Mouse (Mus musculus) cerebellum, adult (tissue): ENCODE results near the gene Olfr1495.
"Not testable (repeated sequence)": the region's sequence is repeated elsewhere in the genome, so short reads cannot be mapped to it uniquely, and the experiment has no call there.

ENCODE experiments used
- ATAC-seq: cut with Nextera tagmentation; 2 replicates; pipeline ENCODE4 v1.9.2; 2017; ENCODE audit warnings: mild to moderate bottlenecking, moderate library complexity, mixed read lengths; ENCODE audit not compliant: insufficient number of reproducible peaks, low FRiP score, low TSS enrichment

Gene Olfr1495

GRCm38 (mm10) chr19:13764306-13764705 lies at the start of gene Olfr1495:
Gene Olfr1495, plus strand, starts transcription at chr19:13764606.
- no peak for ATAC-seq

DNA sequence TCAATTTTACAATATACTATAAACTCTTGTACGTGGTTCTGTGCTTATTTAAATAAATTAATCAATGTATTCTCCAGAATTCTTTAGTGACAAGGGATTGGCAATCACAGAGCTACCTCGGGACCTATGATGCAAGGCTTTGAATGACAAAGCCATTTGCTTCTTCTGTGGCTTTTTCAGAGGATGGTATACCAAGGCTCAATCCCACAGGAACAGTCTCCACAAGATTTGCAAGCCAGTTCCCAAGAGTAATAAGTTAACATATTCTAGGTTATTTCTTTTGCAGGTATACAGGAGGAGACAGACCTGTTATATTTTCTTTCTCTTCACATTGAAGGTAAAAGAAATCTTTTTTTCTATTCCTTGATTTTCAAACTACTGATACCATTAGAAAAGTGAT lies 41.4 kb upstream of the Olfr1495 start, which contains the start of gene Olfr1493-ps1:
Gene Olfr1493-ps1 (plus strand): TSS at position 301 of the 400 bp plus-strand sequence.
- ATAC-seq: no peak

DNA sequence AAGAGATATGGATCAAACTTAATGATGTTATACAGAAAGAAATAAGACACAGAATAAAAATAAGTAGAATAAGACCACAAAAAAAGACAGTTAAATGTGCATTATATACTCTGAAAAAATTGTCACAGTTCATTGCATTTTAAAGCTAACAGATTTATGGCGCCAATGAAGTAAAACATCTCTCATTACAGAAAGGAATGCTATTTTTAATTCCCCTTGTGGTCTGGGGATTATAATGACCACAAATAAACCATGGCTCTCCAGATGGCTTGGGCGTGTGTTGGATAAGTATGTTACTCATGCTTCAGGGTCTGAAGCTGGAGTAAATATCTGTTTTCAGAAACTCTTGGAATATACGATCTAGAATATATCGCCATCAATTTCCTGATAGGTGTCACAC lies 25.0 kb upstream of the Olfr1495 start, which contains the start of gene Olfr1494:
Gene Olfr1494 (plus strand): TSS at position 301 of the 400 bp plus-strand sequence.
- ATAC-seq: no peak

- no peak for ATAC-seq
Measured at GRCm38 (mm10) chr19:13749366-13749765, 15.0 kb upstream of the Olfr1495 start.

DNA sequence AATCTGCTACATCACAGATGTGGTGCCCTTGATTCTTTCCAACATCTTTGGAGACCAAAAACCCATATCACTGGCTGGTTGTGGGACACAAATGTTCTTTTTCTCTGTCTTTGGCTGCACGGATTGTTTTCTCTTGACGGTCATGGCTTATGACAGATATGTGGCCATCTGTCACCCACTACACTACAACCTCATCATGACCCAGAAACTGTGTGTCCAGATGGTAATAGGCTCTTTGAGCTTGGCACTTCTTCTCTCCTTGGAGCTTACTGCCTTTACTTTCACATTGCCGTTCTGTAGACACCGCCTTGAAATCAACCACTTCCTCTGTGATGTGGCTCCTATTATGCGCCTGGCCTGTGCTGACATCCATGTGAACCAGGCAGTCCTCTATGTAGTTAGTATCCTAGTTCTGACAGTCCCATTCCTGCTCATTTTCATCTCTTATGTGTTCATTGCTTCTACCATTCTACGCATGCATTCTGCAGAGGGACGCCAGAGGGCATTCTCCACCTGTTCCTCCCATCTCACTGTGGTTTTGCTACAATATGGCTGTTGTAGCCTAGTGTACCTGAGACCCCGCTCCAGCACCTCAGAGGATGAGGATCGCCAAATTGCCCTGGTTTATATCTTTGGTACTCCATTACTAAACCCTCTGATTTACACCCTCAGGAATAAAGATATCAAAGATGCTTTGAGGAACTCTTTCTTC lies 4.3 kb downstream of the Olfr1495 start:
- peak; percentile 56; the same call in 1 of the 2 replicates for ATAC-seq

DNA sequence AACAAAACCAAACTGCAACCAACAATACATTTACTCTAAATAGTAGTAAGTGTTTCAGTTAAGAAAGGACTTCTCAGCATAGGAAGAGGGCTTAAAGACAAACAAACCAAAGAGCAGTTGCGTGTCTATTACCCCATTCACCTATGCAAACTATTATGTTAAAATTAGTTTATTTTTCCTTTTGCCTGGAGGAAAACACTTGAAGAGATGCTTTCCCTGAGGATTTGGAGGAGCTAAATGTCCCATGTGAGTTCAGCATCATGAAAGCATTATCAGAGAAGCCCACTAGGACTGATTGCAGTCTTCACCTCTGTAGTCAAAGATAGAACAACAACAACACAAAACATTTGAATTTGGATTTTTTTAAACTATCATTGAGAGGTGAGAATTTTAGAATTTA lies 13.2 kb downstream of the Olfr1495 start, which contains the start of gene Olfr1496:
Gene Olfr1496 (plus strand): TSS at position 301 of the 400 bp plus-strand sequence.
- ATAC-seq: no peak

DNA sequence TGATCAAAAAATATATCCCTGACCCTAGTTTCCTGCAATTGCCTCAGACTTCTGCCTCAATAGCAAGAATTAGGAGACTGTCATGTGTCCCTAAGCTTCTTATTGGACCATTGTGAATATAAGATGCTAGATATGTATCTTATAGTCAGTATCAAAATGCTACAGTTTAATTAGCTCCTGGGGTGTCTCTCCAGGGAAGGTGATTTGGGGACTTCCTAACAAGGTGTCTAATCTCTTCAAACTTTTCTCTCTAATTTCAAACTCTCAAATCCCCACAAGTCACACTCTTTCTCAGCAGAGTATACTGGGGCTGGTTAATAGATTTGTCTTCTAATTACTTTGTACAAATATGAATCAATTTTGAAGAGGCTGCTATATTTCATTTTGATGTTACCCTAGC lies 33.7 kb downstream of the Olfr1495 start, which contains the start of gene Olfr1497:
Gene Olfr1497 (minus strand): TSS at position 101 of the 400 bp plus-strand sequence.
- no peak for ATAC-seq

DNA sequence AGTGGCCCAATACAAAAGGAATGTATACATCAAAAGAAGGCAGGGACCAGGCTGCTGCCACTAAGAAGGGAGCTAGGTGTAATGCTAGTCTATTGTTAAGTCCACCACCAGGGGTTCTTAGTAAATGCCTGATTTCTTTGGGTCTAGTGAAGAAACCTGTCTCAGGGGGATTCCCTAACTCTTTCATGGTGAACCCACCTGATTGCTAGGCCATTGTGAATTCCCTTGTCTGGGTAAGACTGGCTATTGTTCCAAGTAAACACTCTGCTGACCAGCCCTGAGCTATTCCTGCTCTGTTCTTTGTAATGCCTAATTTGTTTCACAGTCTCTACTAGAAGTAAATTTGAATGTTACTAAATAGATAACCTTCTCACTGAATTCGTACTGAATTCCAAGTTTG lies 41.1 kb downstream of the Olfr1495 start:
- not testable (repeated sequence) for ATAC-seq

DNA sequence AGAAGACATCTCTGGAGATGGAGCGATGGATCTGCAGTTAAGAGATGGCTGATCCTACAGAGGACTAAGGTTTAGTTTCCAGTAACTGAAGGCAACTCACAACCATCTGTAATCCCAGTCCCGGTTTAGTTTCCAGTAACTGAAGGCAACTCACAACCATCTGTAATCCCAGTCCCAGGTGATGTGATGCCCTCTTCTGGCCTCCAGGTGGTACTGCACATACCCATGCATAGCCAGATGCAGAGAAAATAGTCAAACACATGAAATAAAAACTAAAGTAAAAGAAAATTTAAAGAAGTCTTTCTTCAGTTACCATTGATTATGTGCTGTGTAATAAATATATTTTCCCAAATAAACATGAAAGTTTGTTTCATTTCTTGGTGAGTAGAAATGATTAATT lies 48.4 kb downstream of the Olfr1495 start:
- ATAC-seq: no peak

DNA sequence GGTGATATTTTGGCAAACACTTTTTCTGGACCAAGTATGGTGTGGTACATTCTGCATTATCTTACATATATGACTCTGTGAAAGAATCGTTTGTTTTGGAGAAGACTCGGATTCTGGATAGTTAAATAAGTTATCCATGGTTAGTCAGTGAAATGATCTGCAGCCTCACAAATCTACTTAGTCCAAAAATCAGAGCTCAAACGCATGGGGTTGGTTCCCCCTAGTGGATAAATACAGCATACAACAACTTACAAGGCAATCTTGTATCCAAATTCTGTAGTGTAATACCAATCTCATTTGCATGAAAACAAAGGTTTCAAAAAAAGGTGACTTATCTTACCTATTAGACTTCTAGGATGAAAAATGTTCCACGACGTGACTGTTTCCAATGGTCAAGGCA lies 54.4 kb downstream of the Olfr1495 start:
- ATAC-seq: no peak

- no peak for ATAC-seq
Measured at GRCm38 (mm10) chr19:13819347-13819746, 54.9 kb downstream of the Olfr1495 start, which contains the start of gene Olfr1499. Gene Olfr1499, minus strand, starts transcription at chr19:13819447.
